Comparison of ENCODE assay signal across 28 mouse cellular contexts in the genomic region with DNA sequence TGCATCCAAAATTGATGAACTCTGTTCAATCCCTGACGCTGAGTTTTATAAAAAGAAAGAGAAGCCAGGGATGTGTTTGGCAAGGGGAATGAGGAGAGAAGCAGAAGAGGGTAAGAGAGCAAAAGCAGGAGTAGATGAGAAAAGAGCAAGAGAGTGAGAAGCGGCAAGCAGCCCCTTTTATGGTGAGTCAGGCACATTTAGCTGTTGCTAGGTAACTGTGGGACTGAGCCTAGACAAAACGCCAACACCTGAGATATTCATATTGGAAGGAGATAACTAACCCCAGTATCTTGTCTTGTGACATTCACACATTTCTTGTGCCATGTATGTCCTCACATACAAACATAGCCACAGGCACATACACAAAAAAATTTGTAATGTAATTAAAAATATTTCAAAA.
A peak's percentile ranks its signal among the peaks of the same experiment; 100 is the strongest.
DNase-seq lines count a peak whose midpoint lies in the region; ATAC-seq and TF ChIP-seq lines count a peak whose summit lies in the region.
"Had no signal": no experiment of that assay in that cellular context is flagged by ENCODE, and none has a peak within 500 bp of the region (broad histone marks: within the 10 kb centered on the region; RNA-seq: fewer than 3 reads in every experiment).

No protein-coding gene starts in this region.

- DNase-seq in frontal cortex, postnatal 10 days (ENCODE audit: low spot score in 2 of 2): no peak
- peak; percentile 43 for DNase-seq in midbrain, embryonic 14.5 days
- DNase-seq in midbrain, embryonic 10.5 days (ENCODE audit: low spot score): no peak
- peak; percentile 3 for DNase-seq in R1 (ENCODE audit: low read depth, low spot score)
- DNase-seq in brain, embryonic 14.5 days (ENCODE audit: low read depth): peak; percentile 57
- no peak for DNase-seq in cerebellum, postnatal 36 days
- DNase-seq: adrenal gland, postnatal 25 days; cerebellum, adult 8-10 months; cerebellum, postnatal 25 days; gastrocnemius, adult 2 months; gastrocnemius, postnatal 36 days; heart, adult 18-20 months; heart, postnatal 36 days; kidney, adult 8-10 months; kidney, postnatal 10 days; layer of hippocampus, postnatal 36 days; liver; lung, adult 2 months; lung, postnatal 10 days; retina, postnatal 1 day; spleen, adult 18-20 months; thymus, adult 18-20 months; thymus, postnatal 25 days had no signal

- no peaks in the 10 kb centered on the region for H3K36me3 ChIP-seq in midbrain, embryonic 14.5 days (ENCODE audit: control insufficient read depth, insufficient read depth, low read length)
- H3K36me3 ChIP-seq in midbrain, embryonic 10.5 days: no peaks in the 10 kb centered on the region

- no peaks in the 10 kb centered on the region for H3K27me3 ChIP-seq in midbrain, embryonic 14.5 days (ENCODE audit: control insufficient read depth, insufficient read depth, low read length)
- no peaks in the 10 kb centered on the region for H3K27me3 ChIP-seq in midbrain, embryonic 10.5 days (ENCODE audit: low read depth, poor library complexity, severe bottlenecking)

- no peaks in the 10 kb centered on the region for H3K9me3 ChIP-seq in midbrain, embryonic 14.5 days (ENCODE audit: control insufficient read depth, low read length)
- no peaks in the 10 kb centered on the region for H3K9me3 ChIP-seq in midbrain, embryonic 10.5 days (replicated peaks)

- H3K4me2 ChIP-seq in midbrain, embryonic 14.5 days (ENCODE audit: low read length): no peak overlapping the region
- H3K4me2 ChIP-seq: heart, embryonic 11.5 days had no signal

- 0 out of 2 replicates have a peak, but pooled peaks have one; percentile 23 for ATAC-seq in frontal cortex, adult (ENCODE audit: low TSS enrichment)
- no peak for ATAC-seq in midbrain, embryonic 14.5 days (ENCODE audit: low FRiP score, low TSS enrichment)
- ATAC-seq: CD4-positive, CD25-positive, alpha-beta regulatory T cell, adult 4 months; intestine, embryonic 16.5 days had no signal

- WGBS in midbrain, embryonic 14.5 days: 53% methylated on average over 3 of the region's 3 CpGs
- WGBS in midbrain, embryonic 10.5 days: 64% methylated on average over 3 of the region's 3 CpGs

- H3K27ac ChIP-seq in midbrain, embryonic 14.5 days (replicated peaks; ENCODE audit: low read depth, low read length): no peak overlapping the region
- no peak overlapping the region for H3K27ac ChIP-seq in midbrain, embryonic 10.5 days (replicated peaks)
- H3K27ac ChIP-seq: gastrocnemius, adult 2 months; liver, embryonic 14.5 days had no signal

- no peak for TF ChIP-seq POLR2A in brain, embryonic 14.5 days (IDR thresholded peaks at IDR 0.05; ENCODE audit: borderline replicate concordance, extremely low read depth, insufficient read depth, insufficient read length, poor library complexity, severe bottlenecking)

- no peak overlapping the region for H3K4me3 ChIP-seq in midbrain, embryonic 14.5 days (replicated peaks; ENCODE audit: low read depth, low read length)
- H3K4me3 ChIP-seq in midbrain, embryonic 10.5 days: no peak overlapping the region
- H3K4me3 ChIP-seq: gastrocnemius, adult 2 months had no signal

- no peak overlapping the region for H3K9ac ChIP-seq in midbrain, embryonic 14.5 days (replicated peaks; ENCODE audit: low read length)
- H3K9ac ChIP-seq: liver, embryonic 14.5 days had no signal

- no peak for TF ChIP-seq CTCF in brain, embryonic 14.5 days (IDR thresholded peaks at IDR 0.05; ENCODE audit: borderline replicate concordance, extremely low read depth, insufficient read depth, insufficient read length)

- no peaks in the 10 kb centered on the region for H3K4me1 ChIP-seq in midbrain, embryonic 14.5 days (ENCODE audit: control insufficient read depth, insufficient read depth, low read length)
- H3K4me1 ChIP-seq in midbrain, embryonic 10.5 days: no peaks in the 10 kb centered on the region

Comparison
In these comparisons a context has a peak if more than half of its experiments do, and no peak if none do; other contexts are left out.
1. DNase-seq: peak in midbrain, embryonic 14.5 days (single experiment), R1 (single experiment) and brain, embryonic 14.5 days (single experiment); none in frontal cortex, postnatal 10 days (0 of 2), midbrain, embryonic 10.5 days (single experiment) and cerebellum, postnatal 36 days (0 of 2).